Comparison of ENCODE assay signal across 2 mouse cellular contexts in genomic region chr5:5684946-5685345, GRCm38 (mm10). TPM values are rescaled to one million over a fixed set of nuclear protein-coding genes. Genes with fewer than 3 reads are reported as not detected.
"Had no signal": no experiment of that assay in that cellular context is flagged by ENCODE, and none has a peak within 500 bp of the region (broad histone marks: within the 10 kb centered on the region; RNA-seq: fewer than 3 reads in every experiment).

No protein-coding gene starts in this region.

RNA-seq across cellular contexts. Expression of gene Steap2, which starts 9.4 kb away (rescaled TPM):
- total RNA-seq: megakaryocyte progenitor cell, adult 5-6 weeks; megakaryocyte-erythroid progenitor cell, adult 5-6 weeks had no signal

RNA-seq across cellular contexts. Expression of gene Cfap69, which starts 20.9 kb away (rescaled TPM):
- total RNA-seq: megakaryocyte progenitor cell, adult 5-6 weeks; megakaryocyte-erythroid progenitor cell, adult 5-6 weeks had no signal
